Mouse (Mus musculus) embryonic facial prominence, embryonic 13.5 days (tissue): ENCODE measurements around the gene Gnat2. TPM values are rescaled to one million over a fixed set of nuclear protein-coding genes. Genes with fewer than 3 reads are reported as not detected.

Experiments
- ATAC-seq: fragments of 200-750 bp; cut with Nextera tagmentation; 2 replicates; pipeline ENCODE4 v1.8.0; 2017; ENCODE audit warnings: low read depth; ENCODE audit not compliant: insufficient number of reproducible peaks, insufficient read depth, low FRiP score, low TSS enrichment
- H3K27ac ChIP-seq: fragments of 300-500 bp; sonication (generic); 2 replicates; pipeline ENCODE4 v1.5.1; 2015; ENCODE audit warnings: moderate library complexity, mild to moderate bottlenecking, inconsistent platforms
- H3K27me3 ChIP-seq: fragments of 300-500 bp; sonication (generic); 2 replicates; pipeline ENCODE4 v1.6.1; 2015; ENCODE audit warnings: mild to moderate bottlenecking, inconsistent platforms
- H3K36me3 ChIP-seq: fragments of 300-500 bp; sonication (generic); 2 replicates; pipeline ENCODE4 v1.6.1; 2015; ENCODE audit warnings: mild to moderate bottlenecking, inconsistent platforms
- H3K4me1 ChIP-seq: fragments of 300-500 bp; sonication (generic); 2 replicates; pipeline ENCODE4 v1.6.1; 2015; ENCODE audit warnings: inconsistent platforms
- H3K4me2 ChIP-seq: fragments of 300-500 bp; sonication (generic); 2 replicates; pipeline ENCODE4 v1.6.1; 2015; ENCODE audit warnings: moderate library complexity, mild to moderate bottlenecking, inconsistent platforms
- H3K4me3 ChIP-seq: fragments of 300-500 bp; sonication (generic); 2 replicates; pipeline ENCODE4 v1.5.1; 2015; ENCODE audit warnings: mild to moderate bottlenecking, inconsistent platforms
- H3K9ac ChIP-seq: fragments of 300-500 bp; sonication (generic); 2 replicates; pipeline ENCODE4 v1.6.1; 2015; ENCODE audit warnings: mild to moderate bottlenecking, inconsistent platforms
- H3K9me3 ChIP-seq: fragments of 300-500 bp; sonication (generic); 2 replicates; pipeline ENCODE4 v1.6.1; 2016; ENCODE audit warnings: inconsistent platforms
- WGBS: fragments of 180-500 bp; shearing (Covaris S2); methylation state at CpG from one replicate; pipeline ENCODE4 v1.1.7; 2015; ENCODE audit warnings: mixed read lengths; 5-methylcytosine and 5-hydroxymethylcytosine counted together
- polyA plus RNA-seq: library from polyadenylated mRNA; unstranded; fragments of >200 nt; fragmentation: Nextera tagmentation; extraction: Ambion mirVana; gene quantifications from 2 replicates; pipeline ENCODE4 v1.2.1, GENCODE M21; 2015

Gnat2 gene
- polyA plus RNA-seq, 1 experiment from 2014 or later: 0.83 TPM

- Histone ChIP-seq H3K4me1 (peaks cover 70% of the 10 kb centered on the region), H3K4me2 (peak overlapping the region; percentile 100), H3K9me3 (no peaks in the 10 kb centered on the region), H3K9ac (peak overlapping the region; percentile 82), H3K27me3 (no peaks in the 10 kb centered on the region), H3K27ac (peak overlapping the region; percentile 85), H3K4me3 (peak overlapping the region; percentile 68), H3K36me3 (no peaks in the 10 kb centered on the region)
- ATAC-seq: peak; percentile 43
- under 1% methylated on average over 31 of the region's 31 CpGs for WGBS
These were observed 6.7 kb upstream of the Gnat2 start for GRCm38 (mm10) chr3:108085721-108086469.

DNA sequence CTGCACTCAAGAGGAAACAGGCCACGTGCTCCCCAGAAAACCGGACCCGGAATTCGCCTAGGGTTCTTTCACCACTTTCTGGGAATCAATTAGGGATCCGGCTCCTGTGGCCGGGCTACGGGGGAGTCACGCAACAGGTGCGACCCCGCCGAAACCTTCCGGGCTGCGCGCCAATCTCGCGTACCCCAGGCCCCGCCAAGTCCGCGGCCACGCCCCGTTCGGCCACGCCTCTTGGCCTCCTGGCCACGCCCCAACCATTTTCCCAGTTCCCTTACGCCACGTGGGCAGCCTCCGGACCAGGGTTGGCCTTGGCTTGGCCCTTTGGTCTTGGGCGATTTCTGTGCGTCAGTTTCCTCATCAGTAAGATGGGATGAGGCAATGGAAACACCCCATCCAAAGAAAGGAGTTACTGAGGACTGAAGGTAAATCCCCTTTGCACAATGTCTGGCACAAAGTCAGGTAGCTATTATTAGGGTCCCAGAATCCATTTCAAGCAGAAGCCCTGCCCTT is 6.1 kb upstream of the Gnat2 start, which contains the start of gene Ampd2:
Gene Ampd2, minus strand, starts transcription at position 182 of the 510 bp plus-strand sequence.
- 1% methylated on average over 29 of the region's 29 CpGs for WGBS
- 0 out of 2 replicates have a peak, but pooled peaks have one; percentile 1 for ATAC-seq
- H3K27ac ChIP-seq: peak within 1 kb of the TSS; percentile 85
- H3K36me3 ChIP-seq: no peaks in the 10 kb centered on the region
- H3K4me2 ChIP-seq: peak within 1 kb of the TSS; percentile 100
- H3K9ac ChIP-seq: peak within 1 kb of the TSS; percentile 82
- peak within 1 kb of the TSS; percentile 68 for H3K4me3 ChIP-seq
- H3K4me1 ChIP-seq: peaks cover 70% of the 10 kb centered on the region
- H3K27me3 ChIP-seq: no peaks in the 10 kb centered on the region
- H3K9me3 ChIP-seq: no peaks in the 10 kb centered on the region

DNA sequence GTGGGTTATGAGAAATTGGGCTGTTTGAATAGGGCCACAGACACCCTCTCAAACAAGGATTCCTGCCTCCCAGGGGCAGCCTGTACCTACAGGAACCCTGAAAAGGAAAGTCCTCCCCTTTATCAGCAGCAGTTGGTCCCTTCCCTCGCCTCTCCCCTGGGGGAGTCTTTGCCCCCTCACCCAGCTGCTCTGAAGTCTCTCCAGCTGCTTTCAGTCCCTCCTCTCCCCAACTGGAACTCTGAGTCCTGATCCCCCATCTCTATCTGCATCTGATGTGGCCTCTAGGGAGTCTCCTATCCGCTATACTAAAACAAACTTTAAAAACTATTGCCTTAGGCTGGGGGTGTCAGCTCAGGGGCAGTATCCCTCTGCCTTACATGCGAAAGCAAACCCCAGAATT is 5.3 kb upstream of the Gnat2 start:
- no peak for ATAC-seq
- H3K4me2 ChIP-seq: peak overlapping the region; percentile 100; the same call in 1 of the 2 replicates
- 84% methylated on average over 3 of the region's 3 CpGs for WGBS

GRCm38 (mm10) chr3:108088842-108089380 is 3.7 kb upstream of the Gnat2 start:
- H3K36me3 ChIP-seq: no peaks in the 10 kb centered on the region
- H3K4me2 ChIP-seq: no peak overlapping the region
- H3K27ac ChIP-seq: peak overlapping the region; percentile 16; the same call in 1 of the 2 replicates
- WGBS: 39% methylated on average over 5 of the region's 5 CpGs
- H3K27me3 ChIP-seq: no peaks in the 10 kb centered on the region
- H3K9ac ChIP-seq: 0 out of 2 replicates have a peak overlapping the region, but pooled peaks have one; percentile 40
- no peak overlapping the region for H3K4me3 ChIP-seq
- H3K9me3 ChIP-seq: no peaks in the 10 kb centered on the region
- ATAC-seq: no peak
- H3K4me1 ChIP-seq: peaks cover 51% of the 10 kb centered on the region

More for the DNA sequence above, 5.3 kb upstream of the Gnat2 start:
- H3K4me3 ChIP-seq: no peak overlapping the region
- H3K9me3 ChIP-seq: no peaks in the 10 kb centered on the region
- no peak overlapping the region for H3K9ac ChIP-seq
- H3K36me3 ChIP-seq: no peaks in the 10 kb centered on the region
- H3K4me1 ChIP-seq: peaks cover 62% of the 10 kb centered on the region
- H3K27me3 ChIP-seq: no peaks in the 10 kb centered on the region
- H3K27ac ChIP-seq: no peak overlapping the region

DNA sequence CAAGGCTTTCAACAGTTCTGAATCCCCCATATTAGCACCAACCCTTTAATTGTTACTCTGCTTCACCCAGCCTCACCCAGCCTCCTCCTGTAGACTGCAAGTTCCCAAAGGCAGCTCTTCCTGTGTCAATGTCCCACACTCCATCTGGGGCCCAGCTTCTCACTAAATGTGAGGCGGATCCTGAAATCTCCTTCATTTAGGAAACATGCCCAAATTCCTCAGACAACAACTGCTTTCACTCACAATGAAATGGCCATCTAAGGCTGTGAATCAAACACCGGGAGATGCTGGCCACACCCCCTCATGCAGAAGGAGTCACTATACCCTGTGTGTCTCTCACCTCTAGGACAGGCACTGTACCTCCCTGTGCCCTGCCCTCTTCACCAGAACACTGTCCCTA is 2.7 kb upstream of the Gnat2 start:
- Histone ChIP-seq H3K9ac (no peak overlapping the region), H3K27me3 (no peaks in the 10 kb centered on the region), H3K36me3 (no peaks in the 10 kb centered on the region), H3K4me2 (no peak overlapping the region), H3K4me1 (peaks cover 41% of the 10 kb centered on the region), H3K27ac (0 out of 2 replicates have a peak overlapping the region, but pooled peaks have one; percentile 39), H3K4me3 (no peak overlapping the region), H3K9me3 (no peaks in the 10 kb centered on the region)
- no peak for ATAC-seq
- WGBS: 41% methylated on average over 2 of the region's 2 CpGs

DNA sequence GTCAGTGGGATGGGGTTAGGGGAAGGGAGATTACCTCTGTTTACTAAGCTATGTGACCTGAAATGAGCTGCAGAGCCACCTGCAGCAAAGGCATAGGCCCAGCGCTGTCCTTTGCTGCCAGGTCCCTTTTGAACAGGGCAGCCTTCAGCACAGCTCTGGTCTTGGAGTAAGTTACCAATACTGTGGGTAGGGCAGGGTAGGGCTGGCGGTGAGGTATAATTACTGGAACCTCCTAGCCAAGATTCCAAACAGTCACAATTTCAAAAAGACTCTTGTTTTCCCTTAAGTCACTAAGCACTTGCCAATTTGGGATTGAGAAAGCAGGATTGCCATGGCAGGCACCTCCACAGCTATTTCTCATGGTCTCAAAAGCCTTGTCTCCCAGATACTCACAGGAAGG is 2.0 kb upstream of the Gnat2 start:
- Histone ChIP-seq H3K9ac (no peak overlapping the region), H3K27ac (no peak overlapping the region), H3K4me3 (no peak overlapping the region), H3K36me3 (no peaks in the 10 kb centered on the region), H3K27me3 (no peaks in the 10 kb centered on the region), H3K4me1 (peaks cover 40% of the 10 kb centered on the region), H3K4me2 (no peak overlapping the region), H3K9me3 (no peaks in the 10 kb centered on the region)
- no peak for ATAC-seq
- 67% methylated on average over 2 of the region's 2 CpGs for WGBS

- H3K27ac ChIP-seq: no peak overlapping the region
- no peaks in the 10 kb centered on the region for H3K27me3 ChIP-seq
- no peaks in the 10 kb centered on the region for H3K9me3 ChIP-seq
- H3K36me3 ChIP-seq: no peaks in the 10 kb centered on the region
- WGBS: 80% methylated on average over 6 of the region's 6 CpGs
- H3K4me3 ChIP-seq: no peak overlapping the region
- H3K4me2 ChIP-seq: no peak overlapping the region
- H3K4me1 ChIP-seq: peaks cover 27% of the 10 kb centered on the region
- ATAC-seq: no peak
- H3K9ac ChIP-seq: no peak overlapping the region
These were observed 559 bp upstream of the Gnat2 start for GRCm38 (mm10) chr3:108092030-108092429.

- H3K27me3 ChIP-seq: no peaks in the 10 kb centered on the region
- no peak overlapping the region for H3K4me3 ChIP-seq
- H3K9ac ChIP-seq: no peak overlapping the region
- no peaks in the 10 kb centered on the region for H3K36me3 ChIP-seq
- WGBS: 64% methylated on average over 6 of the region's 6 CpGs
- peaks cover 19% of the 10 kb centered on the region for H3K4me1 ChIP-seq
- H3K4me2 ChIP-seq: no peak overlapping the region
- no peak overlapping the region for H3K27ac ChIP-seq
- ATAC-seq: no peak
- H3K9me3 ChIP-seq: no peaks in the 10 kb centered on the region
These were observed 717 bp downstream of the Gnat2 start for GRCm38 (mm10) chr3:108093306-108093705.

DNA sequence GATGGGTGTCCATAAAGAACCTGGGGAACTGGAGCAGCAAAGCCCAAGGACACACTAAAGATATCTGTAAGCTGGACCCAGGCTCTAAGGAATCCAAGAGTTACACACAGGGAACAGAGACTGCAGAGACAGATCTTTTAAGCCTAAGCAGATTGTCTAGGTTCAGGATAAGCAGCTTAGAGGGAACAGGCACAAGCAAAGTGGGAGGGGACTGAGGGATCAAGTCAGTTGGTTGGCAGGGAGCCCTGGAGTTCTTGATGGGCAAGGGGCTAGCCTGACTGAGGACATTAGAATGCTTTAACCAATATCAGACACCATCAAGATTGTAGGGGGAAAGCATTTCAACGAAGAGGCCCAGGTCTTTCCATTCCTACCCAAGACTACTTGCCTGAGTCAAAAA is 1.6 kb downstream of the Gnat2 start:
- Histone ChIP-seq H3K4me3 (no peak overlapping the region), H3K4me1 (peaks cover 11% of the 10 kb centered on the region), H3K9me3 (no peaks in the 10 kb centered on the region), H3K27me3 (no peaks in the 10 kb centered on the region), H3K9ac (no peak overlapping the region), H3K4me2 (no peak overlapping the region), H3K36me3 (no peaks in the 10 kb centered on the region), H3K27ac (no peak overlapping the region)
- ATAC-seq: no peak
- 79% methylated on average over 1 of the region's 1 CpGs for WGBS

- no peak for ATAC-seq
- WGBS: 92% methylated on average over 12 of the region's 12 CpGs
These were observed 2.6 kb downstream of the Gnat2 start for GRCm38 (mm10) chr3:108094976-108095760.

DNA sequence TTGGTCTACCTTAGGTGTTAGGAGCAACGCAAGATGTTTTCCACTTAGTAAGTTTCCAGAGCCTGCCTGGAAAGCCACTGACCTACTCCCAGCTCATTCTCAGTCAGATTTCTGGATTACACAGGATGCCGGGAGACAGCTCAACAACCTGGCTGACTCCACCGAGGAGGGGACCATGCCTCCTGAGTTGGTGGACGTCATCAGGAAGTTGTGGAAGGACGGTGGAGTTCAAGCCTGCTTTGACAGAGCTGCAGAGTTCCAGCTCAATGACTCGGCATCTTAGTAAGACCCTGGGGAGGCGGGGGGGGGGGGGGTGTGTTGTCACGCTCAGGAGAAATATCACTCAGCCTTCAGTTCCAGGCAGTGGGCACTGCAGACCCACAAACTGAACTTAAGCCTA is 3.6 kb downstream of the Gnat2 start:
- H3K9ac ChIP-seq: no peak overlapping the region
- ATAC-seq: no peak
- no peaks in the 10 kb centered on the region for H3K27me3 ChIP-seq
- H3K4me2 ChIP-seq: no peak overlapping the region
- H3K9me3 ChIP-seq: no peaks in the 10 kb centered on the region
- WGBS: 73% methylated on average over 8 of the region's 8 CpGs
- H3K36me3 ChIP-seq: no peaks in the 10 kb centered on the region
- no peaks in the 10 kb centered on the region for H3K4me1 ChIP-seq
- H3K4me3 ChIP-seq: no peak overlapping the region
- no peak overlapping the region for H3K27ac ChIP-seq

More at GRCm38 (mm10) chr3:108094976-108095760, 2.6 kb downstream of the Gnat2 start:
- Histone ChIP-seq H3K4me2 (no peak overlapping the region), H3K36me3 (no peaks in the 10 kb centered on the region), H3K27ac (no peak overlapping the region), H3K9ac (no peak overlapping the region), H3K27me3 (no peaks in the 10 kb centered on the region), H3K4me1 (peaks cover 6% of the 10 kb centered on the region; the same call in 1 of the 2 replicates), H3K4me3 (no peak overlapping the region), H3K9me3 (no peaks in the 10 kb centered on the region)
